Mouse (Mus musculus): ENCODE results near the gene S100a5. TPM values are rescaled to one million over a fixed set of nuclear protein-coding genes. Genes with fewer than 3 reads are reported as not detected.

Gene S100a5
- polyA plus RNA-seq, 1 experiment from 2014 or later: not detected

DNA sequence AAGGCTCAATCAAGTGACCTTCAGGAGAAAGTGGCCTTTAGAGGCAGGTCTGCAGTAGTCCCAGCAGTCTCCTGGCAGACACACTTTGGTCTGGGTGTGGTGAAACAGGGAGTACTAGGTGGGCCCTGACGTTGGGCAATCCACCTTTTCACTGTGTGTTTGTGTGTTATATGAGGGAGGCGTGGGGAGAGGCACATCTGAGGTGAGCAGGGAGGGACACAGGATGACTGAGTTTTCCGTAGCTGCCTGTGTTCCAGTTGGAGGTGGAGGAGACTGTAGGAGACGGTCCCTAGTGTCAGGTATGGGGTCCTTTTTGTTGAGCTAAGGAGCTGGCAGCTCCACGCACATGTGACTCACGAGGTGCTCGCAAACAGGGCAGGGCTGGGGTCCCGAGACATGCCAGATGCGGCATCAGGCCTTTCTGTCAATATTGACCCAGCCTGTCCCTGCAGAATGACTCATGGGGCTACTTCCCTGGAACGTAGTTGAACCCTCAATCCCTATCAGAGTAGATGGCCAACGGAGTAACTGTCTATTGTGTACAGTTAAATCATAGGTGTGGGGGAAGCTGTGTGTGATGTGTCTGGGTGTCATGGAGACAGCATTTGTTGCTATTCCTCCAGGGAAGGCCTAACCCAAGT lies 6.4 kb downstream of the S100a5 start:
- ATAC-seq (peak; percentile 7), DNase-seq (ENCODE audit: low read depth, low spot score) (no peak)
- ChIA-PET CTCF (interaction anchor here (0.9 to 24.3 kb wide), 21 partner anchors 17 to 203 kb away, joined by 3 to 615 read pairs (median 5); partner anchors contain the start of genes Chtop, Gm42674, S100a14 and S100a16), POLR2A (interaction anchor here (0.7 to 5.9 kb wide), 18 partner anchors 12 to 124 kb away, joined by 3 to 86 read pairs (median 4); partner anchors contain the start of genes Chtop, Gm42674, S100a14 and S100a16)
- no peaks in the 10 kb centered on the region for H3K27me3 ChIP-seq
- in situ Hi-C loops (cut with MboI; ENCODE audit: low pct_unique_long_range_greater_than_20kb): loop anchor here (5.0 kb wide), 2 partner anchors 32 to 97 kb away; no protein-coding TSS in a partner anchor
- TF ChIP-seq CTCF (IDR thresholded peaks at IDR 0.05): no peak

GRCm38 (mm10) chr3:90615415-90615814 lies 7.1 kb downstream of the S100a5 start:
- POLR2A ChIA-PET: interaction anchor here (0.7 to 5.9 kb wide), 13 partner anchors 12 to 124 kb away, joined by 3 to 86 read pairs (median 4); partner anchors contain the start of genes Chtop, Gm42674, S100a16 and S100a2
- TF ChIP-seq CTCF (IDR thresholded peaks at IDR 0.05): no peak
- no peak for DNase-seq (ENCODE audit: low read depth, low spot score)
- peak; percentile 51 for ATAC-seq
- in situ Hi-C loops (cut with MboI; ENCODE audit: low pct_unique_long_range_greater_than_20kb): loop anchor here (5.0 kb wide), 2 partner anchors 33 to 98 kb away; no protein-coding TSS in a partner anchor
- H3K27me3 ChIP-seq: no peaks in the 10 kb centered on the region
- CTCF ChIA-PET: interaction anchor here (0.9 to 24.3 kb wide), 21 partner anchors 16 to 203 kb away, joined by 3 to 615 read pairs (median 4); partner anchors contain the start of genes Chtop, Gm42674, S100a14 and S100a16

GRCm38 (mm10) chr3:90615911-90616310 lies 7.6 kb downstream of the S100a5 start:
- DNase-seq (ENCODE audit: low read depth, low spot score): no peak
- H3K27me3 ChIP-seq: no peaks in the 10 kb centered on the region
- POLR2A ChIA-PET: interaction anchor here (1.0 to 4.8 kb wide), 6 partner anchors 12 to 122 kb away, joined by 3 to 86 read pairs (median 4); partner anchors contain the start of gene S100a16
- no peak for TF ChIP-seq CTCF (IDR thresholded peaks at IDR 0.05)
- in situ Hi-C loops (cut with MboI; ENCODE audit: low pct_unique_long_range_greater_than_20kb): loop anchor here (5.0 kb wide), 2 partner anchors 34 to 99 kb away; no protein-coding TSS in a partner anchor
- CTCF ChIA-PET: interaction anchor here (1.1 to 24.3 kb wide), 14 partner anchors 16 to 125 kb away, joined by 3 to 615 read pairs (median 8); partner anchors contain the start of genes Gm42674, S100a14, S100a16 and S100a2
- no peak for ATAC-seq

DNA sequence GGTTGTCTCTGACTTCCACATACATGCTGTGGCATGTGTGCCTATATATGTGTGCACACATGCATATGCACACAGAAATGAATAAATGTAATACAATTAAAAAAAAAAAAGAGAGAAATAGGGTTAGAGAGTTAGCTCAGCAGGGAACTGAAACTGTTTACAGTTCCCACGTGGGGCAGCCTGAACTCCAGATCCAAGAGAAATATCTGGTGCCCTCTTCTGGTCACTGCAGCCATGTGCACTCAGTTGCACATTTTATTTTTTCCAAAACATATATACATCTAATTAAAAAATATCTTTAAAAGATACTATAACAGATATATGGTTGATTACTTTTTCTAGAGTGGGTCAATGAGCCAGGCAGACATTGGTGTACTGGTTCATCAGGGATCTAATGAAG lies 9.3 kb downstream of the S100a5 start:
- no peak for TF ChIP-seq CTCF (IDR thresholded peaks at IDR 0.05)
- in situ Hi-C loops (cut with MboI; ENCODE audit: low pct_unique_long_range_greater_than_20kb): loop anchor here (5.0 kb wide), 2 partner anchors 35 to 100 kb away; no protein-coding TSS in a partner anchor
- CTCF ChIA-PET: interaction anchor here (0.9 to 24.3 kb wide), 6 partner anchors 14 to 127 kb away, joined by 3 to 615 read pairs (median 8); partner anchors contain the start of genes Gm42674, S100a2, S100a4 and Snapin
- POLR2A ChIA-PET: interaction anchor here (1.1 to 1.5 kb wide), 2 partner anchors 11 to 30 kb away, joined by 3 to 4 read pairs; no protein-coding TSS in a partner anchor
- no peaks in the 10 kb centered on the region for H3K27me3 ChIP-seq
- DNase-seq (ENCODE audit: low read depth, low spot score) (no peak), ATAC-seq (no peak)

- H3K27me3 ChIP-seq: no peaks in the 10 kb centered on the region
- ChIA-PET POLR2A (interaction anchor here (1.3 kb wide), 1 partner anchor 9 kb away, joined by 3 read pairs; no protein-coding TSS in a partner anchor), CTCF (interaction anchor here (0.8 to 8.3 kb wide), 6 partner anchors 10 to 132 kb away, joined by 3 to 76 read pairs (median 6); partner anchors contain the start of gene Snapin)
- in situ Hi-C loops (cut with MboI; ENCODE audit: low pct_unique_long_range_greater_than_20kb): no loop called here
- ATAC-seq: no peak
- no peak for TF ChIP-seq CTCF (IDR thresholded peaks at IDR 0.05)
- DNase-seq (ENCODE audit: low read depth, low spot score): no peak
Measured at GRCm38 (mm10) chr3:90621552-90621951, 13.2 kb downstream of the S100a5 start.

GRCm38 (mm10) chr3:90623435-90624071 lies 15.2 kb downstream of the S100a5 start:
- POLR2A ChIA-PET: interaction anchor here (0.9 to 1.1 kb wide), 2 partner anchors 36 to 123 kb away, joined by 3 to 5 read pairs; no protein-coding TSS in a partner anchor
- no peaks in the 10 kb centered on the region for H3K27me3 ChIP-seq
- CTCF ChIA-PET: interaction anchor here (1.2 to 2.5 kb wide), 7 partner anchors 10 to 40 kb away, joined by 3 to 9 read pairs (median 5); partner anchors contain the start of gene S100a7a
- in situ Hi-C loops (cut with MboI; ENCODE audit: low pct_unique_long_range_greater_than_20kb): no loop called here
- no peak for DNase-seq (ENCODE audit: low read depth, low spot score)
- ATAC-seq: no peak
- TF ChIP-seq CTCF (IDR thresholded peaks at IDR 0.05): no peak

GRCm38 (mm10) chr3:90625496-90625895 lies 17.2 kb downstream of the S100a5 start:
- ChIA-PET CTCF (no interaction called here), POLR2A (no interaction called here)
- in situ Hi-C loops (cut with MboI; ENCODE audit: low pct_unique_long_range_greater_than_20kb): no loop called here
- ATAC-seq (no peak), DNase-seq (ENCODE audit: low read depth, low spot score) (no peak)
- no peak for TF ChIP-seq CTCF (IDR thresholded peaks at IDR 0.05)
- H3K27me3 ChIP-seq: no peaks in the 10 kb centered on the region

DNA sequence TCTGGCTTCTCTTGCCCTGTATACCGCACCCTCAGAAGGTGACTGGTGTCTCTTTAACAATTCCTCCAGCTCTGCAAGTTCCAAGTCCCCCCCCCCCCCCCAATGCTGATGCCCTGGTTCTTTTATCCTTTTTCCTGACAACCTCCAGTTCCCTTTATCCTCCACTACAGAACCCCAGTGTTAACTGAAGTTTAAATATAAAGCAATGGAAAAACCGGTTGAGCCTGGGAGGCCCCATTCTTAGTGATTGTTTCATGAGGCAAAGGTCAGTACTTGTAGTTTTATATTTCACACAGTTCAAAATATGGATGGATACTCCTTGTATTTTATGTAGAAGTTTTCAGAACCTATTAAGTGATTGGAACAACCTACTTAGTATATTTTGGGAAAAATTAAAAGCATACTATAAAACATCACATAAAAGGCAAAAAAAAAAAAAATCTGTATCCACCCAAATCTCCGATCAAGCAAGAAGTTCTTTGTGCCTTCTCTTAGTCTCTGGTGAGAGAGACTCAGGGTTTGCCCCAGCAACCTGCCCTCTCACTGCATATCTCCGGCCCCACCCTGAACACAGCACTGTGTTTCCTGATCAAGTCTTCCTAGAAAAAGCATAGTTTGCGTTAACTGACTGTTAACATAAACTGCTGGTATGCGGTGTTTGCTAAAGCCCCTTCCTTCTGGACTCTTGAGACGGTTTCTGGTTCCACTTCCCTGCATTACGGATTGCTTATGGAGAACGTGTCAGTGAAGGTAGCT lies 18.1 kb downstream of the S100a5 start:
- in situ Hi-C loops (cut with MboI; ENCODE audit: low pct_unique_long_range_greater_than_20kb): no loop called here
- DNase-seq (ENCODE audit: low read depth, low spot score) (no peak), ATAC-seq (no peak)
- ChIA-PET POLR2A (no interaction called here), CTCF (interaction anchor here (1.2 kb wide), 1 partner anchor 14 kb away, joined by 3 read pairs; no protein-coding TSS in a partner anchor)
- no peak for TF ChIP-seq CTCF (IDR thresholded peaks at IDR 0.05)
- no peaks in the 10 kb centered on the region for H3K27me3 ChIP-seq

DNA sequence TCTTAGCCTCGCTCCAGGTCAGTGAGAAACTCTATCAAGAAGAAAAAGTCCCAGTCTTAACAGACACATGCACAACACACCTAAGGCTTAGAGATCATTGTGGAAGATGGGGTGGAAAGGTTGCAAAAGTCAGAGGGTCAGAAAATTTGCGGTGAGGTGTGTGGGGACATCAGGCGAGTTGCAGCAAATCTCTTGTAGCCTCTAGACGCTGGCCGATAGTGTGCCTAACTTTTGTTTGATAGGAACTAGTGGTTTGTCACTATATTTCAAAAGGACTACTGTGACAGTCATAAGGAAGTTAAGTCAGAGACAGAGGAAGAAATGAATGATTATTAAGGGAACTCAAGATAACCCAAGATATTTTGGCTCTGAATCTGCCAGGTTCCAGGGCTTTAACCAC lies 19.0 kb downstream of the S100a5 start:
- in situ Hi-C loops (cut with MboI; ENCODE audit: low pct_unique_long_range_greater_than_20kb): no loop called here
- ATAC-seq: no peak
- POLR2A ChIA-PET: interaction anchor here (0.6 to 1.3 kb wide), 4 partner anchors 12 to 152 kb away, joined by 3 to 5 read pairs (median 4); partner anchors contain the start of gene Ilf2

More for the DNA sequence above, 19.0 kb downstream of the S100a5 start:
- TF ChIP-seq CTCF (IDR thresholded peaks at IDR 0.05): no peak
- CTCF ChIA-PET: interaction anchor here (1.2 to 9.6 kb wide), 9 partner anchors 9 to 137 kb away, joined by 3 to 76 read pairs (median 5); partner anchors contain the start of genes S100a14 and Snapin
- H3K27me3 ChIP-seq: no peaks in the 10 kb centered on the region
- no peak for DNase-seq (ENCODE audit: low read depth, low spot score)
